Mouse (Mus musculus) embryonic stem cell, embryonic (primary cell): ENCODE results near the gene Suz12.

ENCODE experiments used
- CTCF ChIA-PET, 4 experiments: fragments of 300-600 bp in 2 of 4; fragments of 350-600 bp in 2 of 4; sonication (Branson Sonifier 250); formaldehyde crosslinking; loops; one replicate each; lab custom pipeline; 2022; ENCODE audit warnings: inconsistent platforms in 2 of 4; lab: Charles Lee
- POLR2A ChIA-PET, 4 experiments: fragments of 300-600 bp in 2 of 4; fragments of 350-600 bp in 2 of 4; sonication (Branson Sonifier 250); formaldehyde crosslinking; loops; one replicate each; lab custom pipeline; 2022; ENCODE audit warnings: antibody characterized with exemption in 4 of 4, inconsistent platforms in 1 of 4; lab: Charles Lee

The Suz12 gene

DNA sequence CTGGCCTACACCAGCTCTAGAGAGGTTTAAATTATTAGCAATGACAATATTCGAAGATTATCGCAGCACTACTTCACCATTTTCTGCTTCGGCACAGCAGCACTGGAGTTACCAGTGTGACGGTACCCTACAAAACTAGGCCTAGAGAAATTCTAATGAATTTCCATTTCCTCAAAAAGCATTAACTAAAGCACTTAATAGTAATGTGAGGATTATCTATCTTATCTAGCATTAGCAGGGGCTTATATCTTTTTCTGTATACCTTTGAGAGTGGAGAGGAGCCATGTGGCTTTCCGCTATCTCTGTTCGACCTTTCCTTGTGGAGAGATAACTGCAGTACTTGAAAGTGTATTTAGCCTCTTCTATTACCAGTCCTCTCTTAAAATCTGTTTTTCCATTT is 86.8 kb downstream of the Suz12 start:
- CTCF ChIA-PET: no interaction called here
- POLR2A ChIA-PET: interaction anchor here in 3 of 4 experiments (0.6 to 5.2 kb wide), 12 partner anchors 8 to 133 kb away, joined by 3 to 38 read pairs (median 4); partner anchors contain the start of gene Suz12 (in 1 of the 3)

- POLR2A ChIA-PET: interaction anchor here (0.5 to 2.4 kb wide), 74 partner anchors 8 to 1082 kb away, joined by 3 to 39 read pairs (median 5); partner anchors contain the start of genes Adap2 (in 3 of the 4), Atad5 (in 3 of the 4), Rhot1 (in 3 of the 4) and Rnf135 (in 2 of the 4)
- CTCF ChIA-PET: interaction anchor here in 2 of 4 experiments (0.8 to 1.4 kb wide), 9 partner anchors 10 to 348 kb away, joined by 3 to 7 read pairs (median 3); partner anchors contain the start of genes Psmd11 (in 1 of the 2), Rnf135 (in 1 of the 2) and Utp6 (in 1 of the 2)
Measured at GRCm38 (mm10) chr11:80080381-80080825, 87.5 kb downstream of the Suz12 start.

GRCm38 (mm10) chr11:80080826-80081728 is 88.2 kb downstream of the Suz12 start, which contains the start of gene Crlf3:
Gene Crlf3, minus strand, starts transcription at chr11:80080991.
- CTCF ChIA-PET: interaction anchor here (0.5 to 1.4 kb wide), 11 partner anchors 9 to 347 kb away, joined by 3 to 7 read pairs (median 3); partner anchors contain the start of genes Psmd11 (in 1 of the 4), Rnf135 (in 1 of the 4) and Utp6 (in 1 of the 4)
- POLR2A ChIA-PET: interaction anchor here (0.5 to 2.4 kb wide), 80 partner anchors 9 to 1082 kb away, joined by 3 to 39 read pairs (median 5); partner anchors contain the start of genes Adap2 (in 3 of the 4), Atad5 (in 3 of the 4), Rhot1 (in 3 of the 4) and Tefm (in 3 of the 4)

GRCm38 (mm10) chr11:80081786-80082319 is 88.9 kb downstream of the Suz12 start:
- ChIA-PET CTCF (interaction anchor here in 3 of 4 experiments (0.6 to 1.4 kb wide), 3 partner anchors 112 to 162 kb away, joined by 3 to 4 read pairs (median 4); no protein-coding TSS in a partner anchor), POLR2A (interaction anchor here in 3 of 4 experiments (0.7 to 2.4 kb wide), 32 partner anchors 8 to 346 kb away, joined by 3 to 39 read pairs (median 6); partner anchors contain the start of genes Tefm (in 3 of the 3), Atad5 (in 2 of the 3), Psmd11 (in 1 of the 3) and Rhot1 (in 1 of the 3))
